ENCODE assay signal across 1 mouse cellular context in genomic region chr19:24961172-24961962, GRCm38 (mm10).
TF ChIP-seq lines count a peak whose summit lies in the region.

Cbwd1 (minus strand) TSS chr19:24961610.

TF ChIP-seq in CH12.LX, 34 proteins besides CTCF, POLR2A, EP300 and RAD21 (continued from another document):
- peak; percentile 96 for TF ChIP-seq MXI1 (IDR thresholded peaks at IDR 0.05; ENCODE audit: low read depth, low read length)
- peak; percentile 85 for TF ChIP-seq TCF12 (IDR thresholded peaks at IDR 0.05; ENCODE audit: low read depth, low read length)
- TF ChIP-seq NELFE (IDR thresholded peaks at IDR 0.05; ENCODE audit: low read depth, low read length): peak; percentile 96
- no peak for TF ChIP-seq UBTF (IDR thresholded peaks at IDR 0.05; ENCODE audit: low read depth, low read length)
- TF ChIP-seq ZMIZ1 (IDR thresholded peaks at IDR 0.05; ENCODE audit: low read depth, low read length): peak; percentile 88
- no peak for TF ChIP-seq PAX5 (IDR thresholded peaks at IDR 0.05; ENCODE audit: low read length)
- peak; percentile 77 for TF ChIP-seq NRF1 (IDR thresholded peaks at IDR 0.05; ENCODE audit: low read depth, low read length)
- TF ChIP-seq POLR2AphosphoS2 (IDR thresholded peaks at IDR 0.05; ENCODE audit: low read depth, low read length): peak; percentile 66; the same call in 1 of the 2 replicates
- TF ChIP-seq MAX (IDR thresholded peaks at IDR 0.05; ENCODE audit: low read length): peak; percentile 94
- TF ChIP-seq CHD2 (IDR thresholded peaks at IDR 0.05; ENCODE audit: low read length): peak; percentile 63; the same call in 1 of the 2 replicates
- TF ChIP-seq KAT2A (IDR thresholded peaks at IDR 0.05; ENCODE audit: insufficient replicate concordance, low read length): peak; percentile 86; the same call in 1 of the 2 replicates
- peak; percentile 62 for TF ChIP-seq GABPA (IDR thresholded peaks at IDR 0.05; ENCODE audit: insufficient replicate concordance, low read depth, low read length)
- TF ChIP-seq TBP (conservative IDR thresholded peaks at IDR 0.05; ENCODE audit: low read depth, low read length): peak; percentile 55
- TF ChIP-seq IRF4 (IDR thresholded peaks at IDR 0.05; ENCODE audit: low read depth, low read length): peak; percentile 50
- no peak for TF ChIP-seq USF1 (IDR thresholded peaks at IDR 0.05; ENCODE audit: low read depth, low read length)
- TF ChIP-seq SMC3 (IDR thresholded peaks at IDR 0.05; ENCODE audit: low read depth, low read length): peak; percentile 78
